Mouse (Mus musculus): ENCODE results near the gene Cad. TPM values are rescaled to one million over a fixed set of nuclear protein-coding genes. Genes with fewer than 3 reads are reported as not detected.
A peak's percentile ranks its signal among the peaks of the same experiment; 100 is the strongest.

Cad gene
- polyA plus RNA-seq, 1 experiment from 2014 or later: 20.9 TPM

- 3% methylated on average over 51 of the region's 53 CpGs for WGBS
- Histone ChIP-seq H3K27ac (replicated peaks) (no peak overlapping the region), H3K9ac (peak overlapping the region; percentile 73)
Observed at GRCm38 (mm10) chr5:31092231-31092975, 37.8 kb downstream of the Cad start.

GRCm38 (mm10) chr5:31093151-31094041, 38.8 kb downstream of the Cad start:
- WGBS: 1% methylated on average over 53 of the region's 54 CpGs
- peaks cover 40% of the 10 kb centered on the region for H3K4me1 ChIP-seq
- peak; percentile 15 for ATAC-seq (ENCODE audit: extremely low read depth, insufficient number of reproducible peaks, low FRiP score, low TSS enrichment)
- H3K9ac ChIP-seq: peak overlapping the region; percentile 73
- H3K27ac ChIP-seq (replicated peaks): no peak overlapping the region
- no peaks in the 10 kb centered on the region for H3K36me3 ChIP-seq
- H3K4me2 ChIP-seq: peak overlapping the region; percentile 74
- peaks cover 100% of the 10 kb centered on the region for H3K27me3 ChIP-seq (replicated peaks)
- peak overlapping the region; percentile 49 for H3K4me3 ChIP-seq
- H3K9me3 ChIP-seq: no peaks in the 10 kb centered on the region

More at GRCm38 (mm10) chr5:31092231-31092975, 37.8 kb downstream of the Cad start:
- Histone ChIP-seq H3K9me3 (no peaks in the 10 kb centered on the region), H3K27me3 (replicated peaks) (peaks cover 99% of the 10 kb centered on the region), H3K4me1 (peaks cover 40% of the 10 kb centered on the region), H3K36me3 (no peaks in the 10 kb centered on the region), H3K4me3 (peak overlapping the region; percentile 49), H3K4me2 (peak overlapping the region; percentile 74)
- no peak for ATAC-seq (ENCODE audit: extremely low read depth, insufficient number of reproducible peaks, low FRiP score, low TSS enrichment)

GRCm38 (mm10) chr5:31094100-31094798, 39.7 kb downstream of the Cad start:
- peak overlapping the region; percentile 55 for H3K9ac ChIP-seq
- peaks cover 100% of the 10 kb centered on the region for H3K27me3 ChIP-seq (replicated peaks)
- peak overlapping the region; percentile 74 for H3K4me2 ChIP-seq
- peak overlapping the region; percentile 49 for H3K4me3 ChIP-seq
- peaks cover 40% of the 10 kb centered on the region for H3K4me1 ChIP-seq
- ATAC-seq (ENCODE audit: extremely low read depth, insufficient number of reproducible peaks, low FRiP score, low TSS enrichment): no peak
- H3K9me3 ChIP-seq: no peaks in the 10 kb centered on the region
- H3K36me3 ChIP-seq: no peaks in the 10 kb centered on the region
- 5% methylated on average over 29 of the region's 29 CpGs for WGBS
- H3K27ac ChIP-seq (replicated peaks): no peak overlapping the region

GRCm38 (mm10) chr5:31094799-31095691, 40.5 kb downstream of the Cad start:
- peaks cover 97% of the 10 kb centered on the region for H3K27me3 ChIP-seq (replicated peaks)
- H3K9ac ChIP-seq: peak overlapping the region; percentile 55

GRCm38 (mm10) chr5:31095711-31096480, 41.3 kb downstream of the Cad start:
- ATAC-seq (ENCODE audit: extremely low read depth, insufficient number of reproducible peaks, low FRiP score, low TSS enrichment): no peak
- H3K4me2 ChIP-seq: peak overlapping the region; percentile 74
- H3K4me1 ChIP-seq: peaks cover 40% of the 10 kb centered on the region
- H3K4me3 ChIP-seq: peak overlapping the region; percentile 49
- 31% methylated on average over 11 of the region's 11 CpGs for WGBS
- H3K36me3 ChIP-seq: no peaks in the 10 kb centered on the region
- H3K27ac ChIP-seq (replicated peaks): no peak overlapping the region
- H3K9me3 ChIP-seq: no peaks in the 10 kb centered on the region
- H3K27me3 ChIP-seq (replicated peaks): peaks cover 88% of the 10 kb centered on the region
- H3K9ac ChIP-seq: 0 out of 2 replicates have a peak overlapping the region, but pooled peaks have one; percentile 55

More at GRCm38 (mm10) chr5:31094799-31095691, 40.5 kb downstream of the Cad start:
- no peak overlapping the region for H3K27ac ChIP-seq (replicated peaks)
- H3K4me3 ChIP-seq: peak overlapping the region; percentile 49
- no peaks in the 10 kb centered on the region for H3K9me3 ChIP-seq
- under 1% methylated on average over 59 of the region's 59 CpGs for WGBS
- H3K4me1 ChIP-seq: peaks cover 40% of the 10 kb centered on the region
- peak; percentile 16; the same call in 1 of the 2 replicates for ATAC-seq (ENCODE audit: extremely low read depth, insufficient number of reproducible peaks, low FRiP score, low TSS enrichment)
- no peaks in the 10 kb centered on the region for H3K36me3 ChIP-seq
- H3K4me2 ChIP-seq: peak overlapping the region; percentile 74

- 74% methylated on average over 9 of the region's 9 CpGs for WGBS
- Histone ChIP-seq H3K9ac (no peak within 1 kb of the TSS), H3K9me3 (no peaks in the 10 kb centered on the region), H3K27me3 (replicated peaks) (peaks cover 13% of the 10 kb centered on the region), H3K4me2 (no peak within 1 kb of the TSS), H3K36me3 (no peaks in the 10 kb centered on the region), H3K27ac (replicated peaks) (no peak within 1 kb of the TSS), H3K4me1 (no peaks in the 10 kb centered on the region), H3K4me3 (no peak within 1 kb of the TSS)
- no peak for ATAC-seq (ENCODE audit: extremely low read depth, insufficient number of reproducible peaks, low FRiP score, low TSS enrichment)
Observed at GRCm38 (mm10) chr5:31105814-31106335, 51.3 kb downstream of the Cad start, which contains the start of gene Dnajc5g. Gene Dnajc5g (plus strand): TSS chr5:31106285.

- H3K4me1 ChIP-seq: no peaks in the 10 kb centered on the region
- H3K27me3 ChIP-seq (replicated peaks): peaks cover 13% of the 10 kb centered on the region
- no peak within 1 kb of the TSS for H3K4me3 ChIP-seq
- WGBS: 88% methylated on average over 18 of the region's 18 CpGs
- no peak within 1 kb of the TSS for H3K27ac ChIP-seq (replicated peaks)
- H3K9ac ChIP-seq: no peak within 1 kb of the TSS
- no peak within 1 kb of the TSS for H3K4me2 ChIP-seq
- H3K9me3 ChIP-seq: no peaks in the 10 kb centered on the region
- no peak for ATAC-seq (ENCODE audit: extremely low read depth, insufficient number of reproducible peaks, low FRiP score, low TSS enrichment)
- no peaks in the 10 kb centered on the region for H3K36me3 ChIP-seq
Observed at GRCm38 (mm10) chr5:31108000-31108490, 53.5 kb downstream of the Cad start, which contains the start of gene Slc30a3. Gene Slc30a3 (minus strand): TSS chr5:31108237.

- ATAC-seq (ENCODE audit: extremely low read depth, insufficient number of reproducible peaks, low FRiP score, low TSS enrichment): no peak
- Histone ChIP-seq H3K9ac (no peak overlapping the region), H3K27me3 (replicated peaks) (no peaks in the 10 kb centered on the region; the same call in 1 of the 2 replicates), H3K36me3 (no peaks in the 10 kb centered on the region), H3K4me2 (no peak overlapping the region), H3K27ac (replicated peaks) (no peak overlapping the region), H3K4me1 (no peaks in the 10 kb centered on the region), H3K4me3 (no peak overlapping the region), H3K9me3 (no peaks in the 10 kb centered on the region)
- WGBS: 23% methylated on average over 7 of the region's 7 CpGs
Observed at GRCm38 (mm10) chr5:31110781-31111180, 56.2 kb downstream of the Cad start.

- Histone ChIP-seq H3K4me2 (peak within 1 kb of the TSS; percentile 63), H3K27me3 (replicated peaks) (peaks cover 4% of the 10 kb centered on the region; the same call in 1 of the 2 replicates), H3K9ac (peak within 1 kb of the TSS; percentile 73), H3K27ac (replicated peaks) (peak within 1 kb of the TSS; percentile 75), H3K36me3 (no peaks in the 10 kb centered on the region), H3K4me3 (peak within 1 kb of the TSS; percentile 42), H3K4me1 (peaks cover 6% of the 10 kb centered on the region; the same call in 1 of the 2 replicates), H3K9me3 (no peaks in the 10 kb centered on the region)
- 14% methylated on average over 3 of the region's 3 CpGs for WGBS
- ATAC-seq (ENCODE audit: extremely low read depth, insufficient number of reproducible peaks, low FRiP score, low TSS enrichment): no peak; the same call in 1 of the 2 replicates
Observed at GRCm38 (mm10) chr5:31116354-31116753, 61.8 kb downstream of the Cad start, which contains the start of gene Trim54. Gene Trim54 (plus strand): TSS chr5:31116712.
